25 mouse cellular contexts compared by ENCODE assay signal in the genomic region with DNA sequence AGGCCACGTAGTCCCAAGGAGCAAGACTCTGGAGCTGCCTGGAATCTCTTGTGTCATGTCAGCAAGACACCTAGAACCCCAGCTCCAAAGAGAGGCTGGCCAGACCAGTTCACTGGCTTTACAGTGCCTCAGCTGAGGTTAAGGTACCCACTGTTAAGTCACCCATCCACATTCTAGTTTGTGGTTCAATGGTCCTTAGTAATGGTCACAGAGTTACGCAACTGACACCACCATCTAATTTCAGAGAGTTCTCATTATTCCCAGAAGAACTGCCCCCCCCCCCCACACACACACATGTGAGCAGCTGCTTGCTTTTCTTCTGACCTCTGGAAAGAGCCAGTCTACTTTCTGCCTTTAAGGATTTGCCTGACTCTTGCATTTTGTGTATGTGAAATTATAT. TPM values are rescaled to one million over a fixed set of nuclear protein-coding genes. Genes with fewer than 3 reads are reported as not detected.
DNase-seq lines count a peak whose midpoint lies in the region; ATAC-seq and TF ChIP-seq lines count a peak whose summit lies in the region.
"Had no signal": no experiment of that assay in that cellular context is flagged by ENCODE, and none has a peak within 500 bp of the region (broad histone marks: within the 10 kb centered on the region; RNA-seq: fewer than 3 reads in every experiment).

No protein-coding gene starts in this region.

- no peak overlapping the region for H3K9ac ChIP-seq in lung, postnatal 0 days (replicated peaks; ENCODE audit: low read depth)
- H3K9ac ChIP-seq in liver, postnatal 0 days (replicated peaks): no peak overlapping the region
- H3K9ac ChIP-seq: intestine, embryonic 15.5 days; stomach, embryonic 15.5 days had no signal

- no peak overlapping the region for H3K27ac ChIP-seq in lung, postnatal 0 days (ENCODE audit: low read length)
- H3K27ac ChIP-seq in liver, postnatal 0 days (ENCODE audit: low read depth): peak overlapping the region; percentile 79
- H3K27ac ChIP-seq: forebrain, embryonic 10.5 days; hindbrain, embryonic 10.5 days; intestine, embryonic 15.5 days; layer of hippocampus, adult 2 months; stomach, embryonic 15.5 days had no signal

- DNase-seq in lung, postnatal 36 days: peak; percentile 68
- no peak for DNase-seq in lung, postnatal 0 days (ENCODE audit: low spot score)
- no peak for DNase-seq in G1E (ENCODE audit: low spot score)
- no peak for DNase-seq in liver, postnatal 0 days
- no peak for DNase-seq in cerebellum, adult 8-10 months
- no peak for DNase-seq in yolk sac, embryonic 10.5 days (ENCODE audit: low spot score)
- no peak for DNase-seq in right cerebral cortex, postnatal 25 days
- DNase-seq: cerebellum, adult 9-11 months; gastrocnemius, postnatal 10 days; kidney, adult 9 months; kidney, postnatal 25 days; lung, adult 2 months; lung, postnatal 4 days; thymus, adult 18-20 months; thymus, postnatal 36 days had no signal

- no peaks in the 10 kb centered on the region for H3K27me3 ChIP-seq in lung, postnatal 0 days (replicated peaks; ENCODE audit: insufficient read depth, low read length)
- no peaks in the 10 kb centered on the region for H3K27me3 ChIP-seq in G1E (ENCODE audit: insufficient read depth, low read length)
- no peaks in the 10 kb centered on the region for H3K27me3 ChIP-seq in liver, postnatal 0 days (ENCODE audit: insufficient read depth, low read length)
- H3K27me3 ChIP-seq: intestine, embryonic 15.5 days; stomach, embryonic 15.5 days had no signal

- TF ChIP-seq CTCF in lung, postnatal 0 days (IDR thresholded peaks at IDR 0.05): no peak
- no peak for TF ChIP-seq CTCF in G1E (IDR thresholded peaks at IDR 0.05; ENCODE audit: low read depth, low read length)
- no peak for TF ChIP-seq CTCF in liver, postnatal 0 days (IDR thresholded peaks at IDR 0.05; ENCODE audit: low read depth)

- TF ChIP-seq EP300 in lung, postnatal 0 days (IDR thresholded peaks at IDR 0.05): no peak
- TF ChIP-seq EP300 in liver, postnatal 0 days (IDR thresholded peaks at IDR 0.05; ENCODE audit: low read depth): no peak

- H3K9me3 ChIP-seq in lung, postnatal 0 days (ENCODE audit: low read length): no peaks in the 10 kb centered on the region
- no peaks in the 10 kb centered on the region for H3K9me3 ChIP-seq in G1E (replicated peaks)
- no peaks in the 10 kb centered on the region for H3K9me3 ChIP-seq in liver, postnatal 0 days (ENCODE audit: low read length)
- H3K9me3 ChIP-seq: forebrain, embryonic 10.5 days; hindbrain, embryonic 10.5 days; intestine, embryonic 15.5 days; stomach, embryonic 15.5 days had no signal

- no peaks in the 10 kb centered on the region for H3K36me3 ChIP-seq in lung, postnatal 0 days (ENCODE audit: insufficient read depth, low read length)
- peaks cover 75% of the 10 kb centered on the region for H3K36me3 ChIP-seq in G1E (replicated peaks)
- 0 out of 2 replicates have a peak, but pooled peaks cover 6% of the 10 kb centered on the region for H3K36me3 ChIP-seq in liver, postnatal 0 days (replicated peaks; ENCODE audit: insufficient read depth, low read length)
- H3K36me3 ChIP-seq: forebrain, embryonic 10.5 days; hindbrain, embryonic 10.5 days; intestine, embryonic 15.5 days; stomach, embryonic 15.5 days had no signal

- no peaks in the 10 kb centered on the region; the same call in 1 of the 2 replicates for H3K4me1 ChIP-seq in lung, postnatal 0 days (ENCODE audit: insufficient read depth, low read depth, low read length)
- H3K4me1 ChIP-seq in G1E (ENCODE audit: insufficient read depth, low read depth, low read length): peaks cover 97% of the 10 kb centered on the region
- peaks cover 75% of the 10 kb centered on the region for H3K4me1 ChIP-seq in liver, postnatal 0 days (ENCODE audit: insufficient read depth)
- H3K4me1 ChIP-seq: intestine, embryonic 15.5 days; stomach, embryonic 15.5 days had no signal

- no peak overlapping the region for H3K4me2 ChIP-seq in lung, postnatal 0 days (replicated peaks; ENCODE audit: low read depth, low read length)
- peak overlapping the region; percentile 34; the same call in 1 of the 2 replicates for H3K4me2 ChIP-seq in liver, postnatal 0 days (ENCODE audit: low read depth, low read length)
- H3K4me2 ChIP-seq: heart, embryonic 11.5 days; intestine, embryonic 15.5 days; midbrain, embryonic 11.5 days; stomach, embryonic 15.5 days had no signal

- no peak overlapping the region for H3K4me3 ChIP-seq in lung, postnatal 0 days (ENCODE audit: low read depth, low read length)
- H3K4me3 ChIP-seq in G1E (ENCODE audit: low read depth, low read length): peak overlapping the region; percentile 17; the same call in 1 of the 2 replicates
- no peak overlapping the region for H3K4me3 ChIP-seq in liver, postnatal 0 days (ENCODE audit: low read depth, low read length)
- H3K4me3 ChIP-seq: forebrain, embryonic 10.5 days; hindbrain, embryonic 10.5 days; intestine, embryonic 15.5 days; layer of hippocampus, adult 2 months; stomach, embryonic 15.5 days had no signal

- ATAC-seq in lung, postnatal 0 days: no peak
- ATAC-seq in G1E (ENCODE audit: extremely low read depth, insufficient number of reproducible peaks, low FRiP score, poor library complexity, severe bottlenecking): no peak
- ATAC-seq in granulocyte monocyte progenitor cell, adult 5-6 weeks (replicated peaks; ENCODE audit: poor library complexity, severe bottlenecking): peak; percentile 5; the same call in 1 of the 2 replicates
- ATAC-seq in liver, postnatal 0 days: no peak
- ATAC-seq: forebrain, embryonic 16.5 days; hindbrain, embryonic 16.5 days; intestine, embryonic 15.5 days had no signal

- 98% methylated on average over 2 of the region's 2 CpGs for WGBS in lung, postnatal 0 days
- 76% methylated on average over 2 of the region's 2 CpGs for WGBS in liver, postnatal 0 days (ENCODE audit: insufficient replicate concordance)

RNA-seq across cellular contexts. Expression of a gene that starts 4.7 kb away (rescaled TPM):
- 13.5 and 13.6 TPM in 2 replicates for polyA plus RNA-seq in lung, postnatal 0 days (2015; fragmentation: Nextera tagmentation; extraction: Ambion mirVana)
- total RNA-seq in G1E (2014; fragmentation: Nextera tagmentation) (186 and 188 TPM in 2 replicates), G1E (2017) (214 and 238 TPM in 2 replicates)
- polyA plus RNA-seq in G1E (2012): 113 and 122 TPM in 2 replicates
- 104 and 179 TPM in 2 replicates for total RNA-seq in granulocyte monocyte progenitor cell, adult 5-6 weeks (2014; fragmentation: Nextera tagmentation)
- 52.2 and 73.5 TPM in 2 replicates for total RNA-seq in granulocyte monocyte progenitor cell, adult 5-6 weeks (2017)
- 11.3 and 13.3 TPM in 2 replicates for polyA plus RNA-seq in liver, postnatal 0 days (2015; fragmentation: Nextera tagmentation; extraction: Ambion mirVana)

RNA-seq across cellular contexts. Expression of a gene that starts 51.2 kb away (rescaled TPM):
- polyA plus RNA-seq in lung, postnatal 0 days (2015; fragmentation: Nextera tagmentation; extraction: Ambion mirVana): 3.8 and 5.9 TPM in 2 replicates
- total RNA-seq in G1E (2014; fragmentation: Nextera tagmentation) (not detected in 2 replicates), G1E (2017) (0.16 TPM in 1 of 2 replicates, not detected in the other)
- polyA plus RNA-seq in G1E (2012): not detected in 2 replicates
- total RNA-seq in granulocyte monocyte progenitor cell, adult 5-6 weeks (2014; fragmentation: Nextera tagmentation): not detected in 2 replicates
- total RNA-seq in granulocyte monocyte progenitor cell, adult 5-6 weeks (2017): not detected in 2 replicates
- polyA plus RNA-seq in liver, postnatal 0 days (2015; fragmentation: Nextera tagmentation; extraction: Ambion mirVana): 5.6 and 7.9 TPM in 2 replicates
